Mouse (Mus musculus) ovary, adult 10 weeks (tissue): ENCODE results near the gene Dnm3. TPM values are rescaled to one million over a fixed set of nuclear protein-coding genes. Genes with fewer than 3 reads are reported as not detected.

Source experiments
- polyA plus RNA-seq: library from polyadenylated mRNA; stranded (reverse); fragments of 350-450 nt; fragmentation: Illumina TruSeq; extraction: RNeasy Lipid Tissue Mini Kit (QIAGEN cat#74804); gene quantifications from one replicate; pipeline ENCODE4 v1.2.3, GENCODE M21; 2014

Dnm3 gene
- 19.8 TPM for polyA plus RNA-seq

GRCm38 (mm10) chr1:162477246-162478209, at the start of gene Dnm3:
Gene Dnm3 (minus strand): TSS chr1:162478034.

GRCm38 (mm10) chr1:161979536-161979935, 498.3 kb downstream of the Dnm3 start, which contains the start of gene 4930558K02Rik:
Gene 4930558K02Rik (minus strand): TSS chr1:161979636.

GRCm38 (mm10) chr1:161968589-161969407, 509.0 kb downstream of the Dnm3 start, which contains the start of gene Pigc:
Gene Pigc (plus strand): TSS chr1:161969186.

Other genes with a start within 250 kb of the Dnm3 start
- gene Mettl13, start 70.5 kb upstream of the Dnm3 start, polyA plus RNA-seq: 4.3 TPM
- gene Vamp4, start 92.5 kb upstream of the Dnm3 start, polyA plus RNA-seq: 239 TPM
- gene Myoc, start 161.1 kb upstream of the Dnm3 start, polyA plus RNA-seq: 2.7 TPM
- 6.0 TPM for gene Myocos, start 180.2 kb upstream of the Dnm3 start, polyA plus RNA-seq